Mouse (Mus musculus): ENCODE measurements around the gene 2310034G01Rik. TPM values are rescaled to one million over a fixed set of nuclear protein-coding genes. Genes with fewer than 3 reads are reported as not detected.

Gene 2310034G01Rik
- total and polyA plus RNA-seq, 3 experiments: 0.50 to 0.95 TPM; not detected in 1

DNA sequence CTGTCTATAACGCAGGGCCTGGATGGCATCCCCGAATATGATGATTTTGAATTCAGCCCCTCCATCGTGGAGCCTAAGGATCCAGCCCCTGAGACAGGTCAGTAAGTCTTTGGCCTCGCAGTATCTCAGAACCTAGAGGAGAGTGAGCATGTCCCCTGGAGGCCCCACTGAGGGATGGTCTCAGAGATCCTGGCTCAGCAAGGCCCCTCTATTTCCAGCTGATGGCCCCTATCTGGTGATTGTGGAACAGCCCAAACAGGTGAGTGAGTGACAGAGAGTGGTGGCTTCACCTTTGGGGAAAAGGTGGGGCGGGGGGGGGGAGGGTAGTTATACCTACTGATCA lies 43.9 kb downstream of the 2310034G01Rik start:
- Histone ChIP-seq H3K4me3 (ENCODE audit: control insufficient read depth in 1 of 2, insufficient read depth in 1 of 2, low read depth in 2 of 2, low read length in 2 of 2) (peak overlapping the region; percentile 77 to 82), H3K9me3 (replicated peaks; ENCODE audit: insufficient read depth, low read length) (no peaks in the 10 kb centered on the region), H3K27me3 (ENCODE audit: control insufficient read depth in 1 of 2, insufficient read depth in 2 of 2, low read length in 2 of 2) (no peaks in the 10 kb centered on the region), H3K79me2 (ENCODE audit: control insufficient read depth, insufficient read depth, low read length, poor library complexity) (peaks cover 3% of the 10 kb centered on the region; the same call in 1 of the 2 replicates), H3K4me1 (ENCODE audit: control insufficient read depth in 1 of 2, insufficient read depth in 2 of 2, low read length in 2 of 2) (peaks cover 6 to 20% of the 10 kb centered on the region in 2 experiments), H3K36me3 (ENCODE audit: control insufficient read depth in 1 of 2, insufficient read depth in 2 of 2, low read length in 2 of 2) (peaks cover 0 to 14% of the 10 kb centered on the region in 2 experiments; a peak in 2 of 4 replicates), H3K9ac (ENCODE audit: control insufficient read depth, low read depth, low read length, poor library complexity, severe bottlenecking) (peak overlapping the region; percentile 92), H3K27ac (ENCODE audit: control insufficient read depth, low read depth, low read length) (peak overlapping the region; percentile 70)
- TF ChIP-seq HCFC1 (IDR thresholded peaks at IDR 0.05; ENCODE audit: low read depth, low read length) (no peak), SMC3 (IDR thresholded peaks at IDR 0.05; ENCODE audit: low read depth, low read length) (0 out of 2 replicates have a peak, but pooled peaks have one; percentile 0), BHLHE40 (IDR thresholded peaks at IDR 0.05; ENCODE audit: borderline replicate concordance, low read depth, low read length) (no peak), MAZ (IDR thresholded peaks at IDR 0.05; ENCODE audit: low read depth, low read length) (0 out of 2 replicates have a peak, but pooled peaks have one; percentile 17), ZMIZ1 (IDR thresholded peaks at IDR 0.05; ENCODE audit: low read depth, low read length) (no peak), CHD1 (IDR thresholded peaks at IDR 0.05; ENCODE audit: low read depth, low read length) (no peak), TAL1 (IDR thresholded peaks at IDR 0.05; ENCODE audit: low read length) (no peak), ETS1 (IDR thresholded peaks at IDR 0.05; ENCODE audit: low read depth, low read length) (no peak)
- no peak for DNase-seq (ENCODE audit: low read depth, low spot score)

DNA sequence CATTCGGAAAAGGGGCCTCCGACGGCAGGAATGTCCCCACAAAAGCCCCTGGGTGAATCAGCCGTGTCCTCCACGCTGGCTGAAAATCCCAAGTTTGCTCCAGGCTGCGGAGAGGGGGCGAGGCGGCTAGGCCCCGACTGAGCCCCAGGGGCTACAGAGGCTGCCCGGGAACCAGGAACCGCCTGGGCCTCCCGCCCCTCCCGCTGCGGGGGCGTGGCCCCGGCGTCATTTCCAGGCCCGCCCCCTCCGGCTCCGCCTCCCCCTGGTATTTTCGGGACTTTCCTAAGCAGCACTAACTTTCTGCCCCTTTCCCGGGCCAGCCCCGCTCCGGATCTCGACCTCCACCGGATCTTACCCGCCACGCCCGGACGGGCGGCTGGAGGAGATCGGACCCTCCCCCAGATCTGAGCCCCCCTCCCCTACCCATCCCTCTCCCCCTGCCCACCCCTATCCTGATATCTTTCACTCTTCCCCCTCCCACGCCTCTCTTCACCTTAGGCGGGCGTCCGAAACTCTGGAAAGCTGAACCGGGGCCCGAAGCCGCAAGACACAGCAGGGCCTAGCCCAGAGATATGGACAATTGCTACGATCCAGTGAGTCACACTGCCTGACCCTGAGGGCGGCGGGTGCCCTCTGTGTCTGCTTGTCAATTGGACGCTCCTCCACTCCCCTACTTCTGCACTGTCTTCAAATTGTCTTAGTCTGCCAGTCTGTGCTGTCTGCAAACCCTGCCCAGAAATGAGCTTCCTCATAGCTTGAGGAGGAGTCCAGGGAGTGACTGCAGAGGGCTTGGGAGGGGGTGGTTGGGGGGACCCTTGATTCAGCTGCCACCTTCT lies 44.5 kb downstream of the 2310034G01Rik start:
- H3K4me3 ChIP-seq (ENCODE audit: control insufficient read depth in 1 of 2, insufficient read depth in 1 of 2, low read depth in 2 of 2, low read length in 2 of 2): peak overlapping the region; percentile 77 to 82
- H3K9ac ChIP-seq (ENCODE audit: control insufficient read depth, low read depth, low read length, poor library complexity, severe bottlenecking): peak overlapping the region; percentile 92
- no peaks in the 10 kb centered on the region for H3K9me3 ChIP-seq (replicated peaks; ENCODE audit: insufficient read depth, low read length)
- H3K36me3 ChIP-seq (ENCODE audit: control insufficient read depth in 1 of 2, insufficient read depth in 2 of 2, low read length in 2 of 2): peaks cover 0 to 14% of the 10 kb centered on the region in 2 experiments; a peak in 2 of 4 replicates
- peaks cover 3% of the 10 kb centered on the region; the same call in 1 of the 2 replicates for H3K79me2 ChIP-seq (ENCODE audit: control insufficient read depth, insufficient read depth, low read length, poor library complexity)
- H3K4me1 ChIP-seq (ENCODE audit: control insufficient read depth in 1 of 2, insufficient read depth in 2 of 2, low read length in 2 of 2): peaks cover 6 to 20% of the 10 kb centered on the region in 2 experiments
- H3K27me3 ChIP-seq (ENCODE audit: control insufficient read depth in 1 of 2, insufficient read depth in 2 of 2, low read length in 2 of 2): no peaks in the 10 kb centered on the region
- DNase-seq (ENCODE audit: low read depth, low spot score): peak; percentile 96
- H3K27ac ChIP-seq (ENCODE audit: control insufficient read depth, low read depth, low read length): peak overlapping the region; percentile 80
- TF ChIP-seq MAZ (IDR thresholded peaks at IDR 0.05; ENCODE audit: low read depth, low read length) (peak; percentile 100), NELFE (IDR thresholded peaks at IDR 0.05; ENCODE audit: low read depth, low read length) (peak; percentile 93), HCFC1 (IDR thresholded peaks at IDR 0.05; ENCODE audit: low read depth, low read length) (peak; percentile 81), KAT2A (conservative IDR thresholded peaks at IDR 0.05; ENCODE audit: low read depth, low read length) (no peak; the same call in 1 of the 2 replicates), EP300 (IDR thresholded peaks at IDR 0.05; ENCODE audit: low read depth in 1 of 2, low read length in 2 of 2) (peak in 1 of 2 experiments; percentile 16; a peak in 2 of 4 replicates), NRF1 (IDR thresholded peaks at IDR 0.05; ENCODE audit: insufficient read depth, low read depth, low read length, poor library complexity, severe bottlenecking) (peak; percentile 39; the same call in 1 of the 2 replicates), ETS1 (IDR thresholded peaks at IDR 0.05; ENCODE audit: low read depth, low read length) (peak; percentile 21; the same call in 1 of the 2 replicates), ELF1 (IDR thresholded peaks at IDR 0.05; ENCODE audit: low read depth, low read length) (peak; percentile 91), E2F4 (IDR thresholded peaks at IDR 0.05; ENCODE audit: borderline replicate concordance, low read depth, low read length) (no peak), GABPA (IDR thresholded peaks at IDR 0.05; ENCODE audit: low read depth, low read length) (no peak), USF1 (IDR thresholded peaks at IDR 0.05; ENCODE audit: low read depth, low read length) (0 out of 2 replicates have a peak, but pooled peaks have one; percentile 14), CTCF (IDR thresholded peaks at IDR 0.05 in 2 of 3, conservative IDR thresholded peaks at IDR 0.05 in 1 of 3; ENCODE audit: control insufficient read depth in 1 of 3, insufficient read depth in 1 of 3, low read depth in 2 of 3, low read length in 3 of 3, poor library complexity in 1 of 3, severe bottlenecking in 1 of 3) (no peak), MXI1 (IDR thresholded peaks at IDR 0.05; ENCODE audit: low read depth, low read length) (0 out of 2 replicates have a peak, but pooled peaks have one; percentile 59), SIN3A (IDR thresholded peaks at IDR 0.05; ENCODE audit: low read length) (peak; percentile 80), TAL1 (IDR thresholded peaks at IDR 0.05; ENCODE audit: low read length) (no peak), TCF12 (IDR thresholded peaks at IDR 0.05; ENCODE audit: low read depth, low read length) (peak; percentile 56), POLR2A (IDR thresholded peaks at IDR 0.05; ENCODE audit: control insufficient read depth in 1 of 2, insufficient read depth in 1 of 2, low read depth in 1 of 2, low read length in 2 of 2, poor library complexity in 1 of 2) (peak; percentile 96), ZKSCAN1 (IDR thresholded peaks at IDR 0.05; ENCODE audit: low read depth, low read length) (no peak), RCOR1 (IDR thresholded peaks at IDR 0.05; ENCODE audit: low read depth, low read length) (no peak), SMC3 (IDR thresholded peaks at IDR 0.05; ENCODE audit: low read depth, low read length) (0 out of 2 replicates have a peak, but pooled peaks have one; percentile 9), ZC3H11A (IDR thresholded peaks at IDR 0.05; ENCODE audit: low read depth, low read length) (no peak), UBTF (IDR thresholded peaks at IDR 0.05; ENCODE audit: borderline replicate concordance, insufficient read depth, low read depth, low read length) (0 out of 2 replicates have a peak, but pooled peaks have one; percentile 46), POLR2AphosphoS2 (IDR thresholded peaks at IDR 0.05; ENCODE audit: low read length) (peak; percentile 65; the same call in 1 of the 2 replicates), MAX (IDR thresholded peaks at IDR 0.05; ENCODE audit: low read length) (no peak), CHD2 (IDR thresholded peaks at IDR 0.05; ENCODE audit: low read length) (no peak)

All from MEL (cell line).